Mouse (Mus musculus) stomach, postnatal 0 days (tissue): ENCODE data around the gene Vps25.

Experiments
- CTCF ChIP-seq: IDR thresholded peaks from 2 replicates; pipeline ENCODE4 v1.5.1; 2016; ENCODE audit warnings: antibody characterized with exemption, low read depth, mild to moderate bottlenecking, moderate library complexity
- EP300 ChIP-seq: optimal IDR thresholded peaks from 2 replicates; pipeline ENCODE3; 2016; ENCODE audit warnings: antibody characterized with exemption

GRCm38 (mm10) chr11:101263138-101263988 is 9.9 kb downstream of the Vps25 start:
- TF ChIP-seq CTCF, result no peak
- TF ChIP-seq EP300, result no peak
